Mouse (Mus musculus) cerebellum, adult 11 months (tissue): ENCODE data around the gene Tmem234.

ENCODE experiments used
- DNase-seq: peaks from one replicate; pipeline ENCODE4 v3.0.0; 2022

Tmem234 gene

DNA sequence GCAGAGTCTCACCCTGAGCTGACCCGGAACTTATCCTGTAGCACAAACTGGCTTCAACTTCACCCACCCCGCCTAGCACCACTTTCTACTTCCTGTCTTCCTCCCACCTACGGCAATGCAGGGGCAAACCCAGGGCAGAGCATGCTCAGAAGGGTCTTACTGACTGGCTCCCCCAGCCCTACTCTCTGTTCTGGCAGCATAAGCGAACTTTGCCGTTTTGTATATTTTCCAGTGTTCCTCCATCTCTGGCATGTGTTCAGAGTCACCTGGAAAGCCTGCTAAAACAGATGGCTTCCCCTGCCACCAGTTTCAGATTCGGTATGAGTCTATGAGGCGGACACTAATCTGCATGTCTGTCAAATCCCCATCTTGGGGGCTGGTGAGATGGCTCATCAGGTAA, 20.1 kb upstream of the Tmem234 start:
- peak; percentile 27 for DNase-seq

DNA sequence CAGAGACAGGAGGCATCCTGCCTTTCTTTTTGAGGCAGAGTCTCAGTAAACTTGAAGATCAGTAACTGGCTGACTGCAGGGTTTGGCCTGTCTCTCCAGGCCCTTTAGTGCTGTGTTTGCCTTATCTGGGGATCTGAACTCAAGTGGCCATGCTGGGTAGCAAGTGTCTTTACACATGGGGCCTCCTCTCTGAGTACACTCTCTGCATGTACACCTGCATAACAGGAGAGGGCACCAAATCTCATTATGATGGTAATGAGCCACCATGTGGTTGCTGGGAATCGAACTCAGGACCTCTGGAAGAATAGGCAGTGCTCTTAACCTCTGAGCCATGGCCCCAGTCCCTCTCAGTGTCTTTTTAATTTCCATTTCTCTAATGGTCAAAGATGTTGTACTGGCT, 18.2 kb upstream of the Tmem234 start:
- no peak for DNase-seq

DNA sequence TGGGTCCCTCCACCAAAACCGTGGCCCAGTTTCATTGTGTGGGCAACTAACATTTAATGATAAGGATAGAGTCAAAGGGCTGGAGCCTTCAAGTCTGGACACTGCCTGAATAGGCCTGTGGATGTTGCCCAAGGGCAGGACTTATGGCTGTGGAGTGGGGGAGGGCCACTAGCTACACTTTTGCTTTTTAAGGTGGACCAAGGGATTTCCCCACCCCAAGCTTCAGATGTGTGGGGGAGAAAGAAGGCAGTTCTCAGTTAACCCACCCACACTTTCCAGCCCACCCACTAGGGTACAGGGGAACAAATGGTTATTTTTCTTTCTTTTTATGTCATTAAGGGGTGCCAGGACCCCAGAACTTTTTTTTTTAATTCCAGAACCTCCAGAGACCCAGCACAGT, 16.1 kb upstream of the Tmem234 start:
- DNase-seq, result no peak

- DNase-seq, result peak; percentile 68
These were observed 15.4 kb upstream of the Tmem234 start for GRCm38 (mm10) chr4:129584884-129585608.

DNA sequence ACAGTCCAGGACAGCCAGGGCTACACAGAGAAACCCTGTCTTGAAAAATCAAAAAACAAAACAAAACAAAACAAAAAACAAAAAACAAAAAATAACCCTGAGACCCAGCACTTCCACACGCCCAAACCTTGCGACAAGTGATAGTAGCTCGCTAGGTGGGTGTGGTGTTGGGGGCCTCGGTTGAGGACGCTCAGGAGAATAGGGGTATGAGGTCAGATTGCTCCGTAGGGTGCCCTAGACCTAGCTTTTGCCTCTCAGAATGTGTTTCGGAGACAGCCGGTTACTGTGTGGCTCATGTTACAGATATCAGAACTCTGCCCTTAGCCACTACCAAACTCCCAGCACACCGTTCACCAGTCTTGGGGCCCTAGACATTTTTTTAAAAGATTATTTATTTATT, 14.7 kb upstream of the Tmem234 start:
- DNase-seq, result no peak

DNA sequence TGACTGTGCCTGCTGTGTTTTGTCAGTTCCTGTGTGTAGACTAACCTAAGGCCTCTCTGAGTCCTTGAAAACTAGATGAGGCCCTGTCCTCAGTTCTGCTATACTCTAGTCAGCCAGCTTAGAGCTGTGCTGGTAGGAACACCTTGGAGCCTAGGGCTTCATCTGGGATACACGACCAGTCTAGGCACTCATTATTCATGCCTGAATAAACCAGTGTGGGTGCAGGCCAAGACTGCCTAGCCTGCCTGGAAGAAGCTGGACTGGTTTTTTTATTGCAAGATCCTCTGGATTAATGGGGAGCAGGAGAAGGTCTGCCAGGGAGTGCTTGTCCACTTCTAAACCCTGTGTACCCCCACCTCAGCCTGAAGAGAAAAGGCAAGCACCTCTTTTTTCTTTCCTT, 13.5 kb upstream of the Tmem234 start:
- no peak for DNase-seq

DNA sequence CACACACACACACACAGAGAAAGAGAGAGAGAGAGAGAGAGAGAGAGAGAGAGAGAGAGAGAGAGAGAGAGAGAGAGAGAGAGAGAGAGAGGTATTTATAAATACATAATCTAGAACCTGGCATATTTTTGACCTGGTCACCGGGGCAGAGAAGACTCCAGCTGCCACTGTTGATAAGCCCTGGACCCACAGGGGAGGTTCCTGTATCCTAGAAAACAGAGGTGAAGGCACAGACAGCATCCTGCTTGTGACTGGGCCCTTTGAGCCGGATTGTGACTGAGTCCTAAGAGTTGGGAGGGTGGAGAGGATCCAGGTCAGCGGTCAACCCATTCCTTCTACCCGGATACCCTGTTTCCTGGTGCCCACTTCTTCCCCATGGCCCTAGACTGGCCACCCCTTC, 11.6 kb upstream of the Tmem234 start:
- DNase-seq, result no peak

DNA sequence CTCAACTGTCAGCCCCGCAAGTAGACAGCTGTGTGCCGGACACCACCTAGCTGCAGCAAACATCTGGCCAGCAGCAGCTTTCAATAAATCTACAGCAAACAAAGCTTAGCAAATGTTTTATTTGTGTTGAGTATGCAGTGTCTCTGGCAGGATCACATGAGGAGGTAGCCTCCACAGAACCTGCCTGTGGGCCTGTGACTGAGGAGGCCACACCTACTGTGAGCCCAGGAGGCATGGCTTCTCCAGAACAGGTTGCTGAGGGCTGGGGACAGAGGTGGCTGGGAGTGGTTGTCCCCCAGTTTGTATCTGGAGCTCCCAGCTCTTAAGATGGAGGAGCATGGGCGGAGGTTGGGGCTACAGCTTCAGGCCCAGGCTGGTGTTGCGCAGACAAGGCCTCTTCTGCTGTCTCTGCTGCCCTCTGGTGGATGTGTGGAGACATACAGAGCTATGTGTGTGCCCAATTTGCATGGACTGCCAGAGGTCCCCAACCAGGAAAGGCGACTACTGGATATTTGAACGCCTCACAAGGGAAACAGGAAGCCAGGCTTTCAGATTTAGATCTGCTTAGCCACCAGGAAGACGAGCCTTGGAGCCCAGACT, 8.1 kb downstream of the Tmem234 start:
- DNase-seq, result peak; percentile 75

DNA sequence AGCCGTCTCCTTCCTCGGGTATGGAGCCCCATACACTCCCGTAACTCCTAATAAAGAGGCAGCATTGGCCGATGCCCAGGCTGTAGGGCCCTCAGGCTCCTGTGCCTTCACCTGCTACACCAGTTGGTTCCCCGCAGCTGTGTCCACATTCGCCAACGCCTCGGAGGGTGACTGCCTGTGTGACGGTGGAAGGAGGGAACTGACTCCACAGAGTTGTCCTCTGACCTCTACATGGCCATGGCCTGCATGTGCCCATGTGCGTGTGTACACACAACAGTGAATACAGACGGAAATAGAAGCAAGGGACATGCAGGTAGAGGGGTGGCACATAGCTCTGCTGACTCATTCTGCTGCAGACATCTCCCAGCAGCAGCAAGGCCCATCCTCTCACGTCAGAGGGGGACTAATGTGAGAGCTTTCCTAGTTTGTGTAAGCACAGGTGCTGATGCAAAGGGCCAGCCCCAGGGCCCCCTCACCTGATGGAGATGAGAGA, 8.7 kb downstream of the Tmem234 start:
- DNase-seq, result no peak

- DNase-seq, result no peak
These were observed 9.6 kb downstream of the Tmem234 start for GRCm38 (mm10) chr4:129610026-129610425.

DNA sequence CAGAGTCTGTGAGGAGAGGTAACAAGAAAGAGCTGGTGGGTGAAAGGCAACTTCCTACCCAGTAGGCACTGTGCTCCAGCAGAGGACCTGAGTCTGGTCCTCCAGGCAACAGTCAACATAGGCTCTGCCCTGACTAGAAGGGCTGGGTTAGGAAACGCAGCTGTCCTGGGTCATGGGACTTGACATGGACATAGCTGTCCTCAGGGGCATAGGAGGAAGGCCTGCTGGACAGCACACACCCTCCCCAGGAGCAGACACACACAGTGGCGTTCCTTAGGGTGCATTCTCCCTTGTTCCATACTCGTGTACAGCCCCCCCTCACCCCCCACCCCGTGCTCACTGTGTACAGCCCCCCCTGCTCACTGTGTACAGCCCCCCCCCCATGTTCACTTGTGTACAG, 10.0 kb downstream of the Tmem234 start:
- no peak for DNase-seq

DNA sequence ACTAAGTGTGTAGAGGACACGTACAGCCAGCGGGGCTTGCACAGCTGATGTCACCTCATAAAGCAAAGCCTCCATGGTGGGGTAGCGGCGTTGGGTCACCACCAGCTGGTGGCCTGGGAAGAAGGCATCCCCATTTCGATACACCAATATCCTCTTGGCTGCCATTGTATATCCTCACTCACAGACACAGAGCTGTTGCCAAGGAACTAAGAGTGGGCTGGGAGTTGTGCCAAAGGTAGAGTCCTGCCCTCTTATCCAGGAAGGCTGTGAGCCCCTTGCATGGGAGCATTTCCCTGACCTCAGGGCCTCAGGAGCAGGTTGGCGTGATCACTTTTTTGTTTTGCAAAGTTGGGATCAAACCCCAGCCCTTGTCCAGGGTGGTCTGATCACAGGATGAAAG, 13.6 kb downstream of the Tmem234 start, which contains the start of gene Dcdc2b:
Gene Dcdc2b, minus strand, starts transcription at position 165 of the 400 bp plus-strand sequence.
- no peak for DNase-seq

DNA sequence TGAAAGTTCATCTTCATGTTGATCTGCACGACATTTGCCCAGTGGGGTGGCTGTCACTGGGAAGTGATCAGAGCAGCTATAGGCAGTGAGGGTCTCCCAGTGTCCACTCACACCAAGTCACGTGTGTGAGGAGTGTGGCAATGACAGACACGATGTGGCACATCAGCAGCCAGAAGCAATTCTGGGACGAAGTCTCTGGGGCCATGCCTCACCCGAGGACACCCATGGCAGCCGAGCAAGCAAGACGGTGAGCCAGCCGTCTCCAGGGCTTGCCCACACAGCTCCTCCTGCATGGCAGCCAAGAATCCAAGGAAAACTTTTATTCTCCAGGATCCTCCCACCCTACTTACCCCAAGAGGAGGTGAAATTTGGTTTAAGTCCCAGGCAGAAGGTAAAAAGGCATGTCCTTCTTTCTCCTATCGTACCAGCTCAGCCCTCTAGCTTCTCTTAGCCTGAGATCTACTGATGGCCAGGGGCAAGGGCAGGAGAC, 15.4 kb downstream of the Tmem234 start:
- DNase-seq, result no peak

DNA sequence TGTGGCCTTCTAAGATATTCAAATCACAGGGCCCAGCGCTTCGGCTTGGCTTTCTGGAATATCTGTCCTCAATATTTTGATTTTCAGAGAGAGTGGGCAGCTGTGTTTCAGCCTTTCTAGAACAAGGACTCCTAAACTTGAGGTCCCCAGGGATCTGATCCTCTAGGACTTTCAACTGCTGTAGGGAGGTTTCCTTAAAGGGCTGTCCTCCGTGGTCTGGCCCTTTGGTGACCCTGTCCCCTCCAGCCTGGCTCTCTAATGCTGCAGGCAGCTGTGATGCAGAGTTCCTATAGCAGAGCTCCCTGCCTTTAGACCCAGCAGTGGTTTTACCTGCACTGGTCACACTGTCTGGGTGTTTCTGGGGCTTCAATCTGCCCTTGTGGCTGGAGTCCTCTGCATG, 16.2 kb downstream of the Tmem234 start:
- DNase-seq, result no peak

- no peak for DNase-seq
These were observed 16.7 kb downstream of the Tmem234 start for GRCm38 (mm10) chr4:129617121-129617641.

DNA sequence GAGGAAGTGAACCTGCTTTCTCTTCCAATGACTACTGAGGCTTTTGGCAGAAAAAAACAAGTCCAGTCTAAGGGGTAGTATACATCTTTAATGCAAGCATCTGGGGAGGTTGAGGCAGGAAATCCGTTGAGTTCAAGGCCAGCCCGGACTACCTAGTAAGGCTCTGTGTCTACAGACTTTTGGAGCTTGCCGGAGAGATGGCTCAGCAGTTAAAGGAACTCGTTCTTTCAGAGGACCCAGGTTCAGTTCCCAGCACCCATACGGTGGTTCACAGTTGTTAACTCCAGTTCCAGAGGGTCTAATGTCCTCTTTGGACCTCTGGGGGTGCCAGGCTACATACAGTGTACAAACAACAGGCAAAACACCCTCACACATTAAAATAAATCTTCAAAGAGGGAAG, 17.6 kb downstream of the Tmem234 start:
- DNase-seq, result no peak

GRCm38 (mm10) chr4:129618786-129619691, 18.6 kb downstream of the Tmem234 start, which contains the start of gene Iqcc:
TSS of gene Iqcc (minus strand) at chr4:129619099.
- DNase-seq, result peak; percentile 95

DNA sequence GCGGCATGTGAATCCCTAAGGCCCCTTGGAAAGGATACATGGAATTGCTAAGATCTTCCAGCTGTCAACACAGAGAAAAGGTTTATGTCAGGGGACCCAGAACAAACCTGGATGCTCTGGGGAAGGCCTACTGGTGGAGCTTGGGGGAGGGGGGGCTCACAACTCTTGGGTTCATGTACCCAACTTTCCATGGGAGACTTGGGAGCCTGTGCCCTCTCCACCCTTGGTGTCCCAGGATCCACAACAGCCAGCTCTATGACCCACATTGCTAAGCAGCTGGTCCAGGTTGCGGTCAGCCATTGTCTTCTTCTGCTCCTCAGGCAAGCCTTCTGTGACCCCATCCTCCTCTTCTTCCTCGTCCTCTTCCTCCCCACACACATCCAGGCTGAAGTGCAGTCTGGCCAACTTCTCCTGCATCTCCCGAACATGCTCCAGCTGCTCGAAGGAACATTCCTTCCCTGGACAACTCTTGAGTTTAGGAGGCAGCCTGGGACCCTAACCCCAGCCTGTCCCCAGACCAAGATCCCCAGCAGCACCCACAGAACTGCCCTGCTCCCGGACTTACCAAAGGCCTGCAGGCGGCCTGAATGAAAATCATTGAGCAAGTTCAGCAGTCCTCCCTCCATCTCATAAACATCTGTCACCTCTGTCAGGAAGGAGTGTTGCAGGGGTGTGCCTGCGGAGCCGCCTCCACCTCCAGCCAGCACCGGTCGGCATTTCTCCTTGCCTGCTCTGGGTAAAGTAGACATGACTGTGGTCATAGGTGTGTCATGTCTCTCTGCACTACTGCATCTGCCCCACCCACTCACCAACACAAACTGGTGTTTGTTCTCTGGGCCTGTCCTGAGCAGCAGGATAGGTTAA, 20.2 kb downstream of the Tmem234 start:
- no peak for DNase-seq

GRCm38 (mm10) chr4:129621283-129621841, 20.9 kb downstream of the Tmem234 start:
- peak; percentile 61 for DNase-seq

DNA sequence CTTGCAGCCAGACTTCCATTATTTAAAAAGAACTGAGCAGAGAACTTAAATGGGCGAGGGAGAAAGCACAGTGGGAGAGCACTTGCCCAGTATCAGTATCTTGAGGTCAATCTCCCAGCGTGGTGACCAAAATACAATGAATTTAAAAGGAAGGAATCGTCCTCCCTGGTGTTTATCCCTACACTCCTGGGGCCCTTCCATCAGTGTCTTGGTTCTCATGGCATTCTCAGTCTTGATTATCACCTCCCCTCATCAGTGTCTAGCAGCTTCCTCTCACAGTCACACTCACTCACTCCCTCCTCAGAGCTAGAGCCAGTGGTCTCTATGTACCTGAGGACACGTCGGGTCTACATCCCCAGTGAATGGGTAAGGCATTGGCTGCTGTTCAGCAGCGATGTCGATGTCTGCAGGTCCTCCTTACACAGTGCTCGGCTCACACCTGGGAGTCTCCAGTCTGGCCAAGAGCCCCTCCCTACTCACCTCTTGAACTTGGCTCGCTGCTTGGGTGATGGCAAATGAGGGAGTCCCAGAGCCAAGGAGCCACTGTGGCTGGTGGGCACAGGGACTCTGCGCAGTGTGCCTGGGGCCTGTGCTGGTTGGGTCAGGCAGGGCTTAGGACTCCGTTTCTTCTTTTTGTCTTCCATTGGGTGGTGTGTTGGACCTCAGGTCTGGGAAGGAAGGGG, 21.8 kb downstream of the Tmem234 start:
- no peak for DNase-seq
